Mouse (Mus musculus) adrenal gland (tissue): Measurements from ENCODE around the gene Hmgcll1.
"Not testable (repeated sequence)": the region's sequence is repeated elsewhere in the genome, so short reads cannot be mapped to it uniquely, and the experiment has no call there.

Source experiments
- intact Hi-C: fragments of 180-260 bp; cut with DNase I; formaldehyde crosslinking; loops from one replicate; pipeline ENCODE4 v1.15.1; 2025

Hmgcll1 gene

GRCm38 (mm10) chr9:76043341-76043740 is 28.7 kb downstream of the Hmgcll1 start:
- intact Hi-C loops = no loop called here

- intact Hi-C loops = no loop called here
Measured at GRCm38 (mm10) chr9:76060935-76061334, 46.3 kb downstream of the Hmgcll1 start.

- intact Hi-C loops = no loop called here
Measured at GRCm38 (mm10) chr9:76061492-76061891, 46.8 kb downstream of the Hmgcll1 start.

- intact Hi-C loops = no loop called here
Measured at GRCm38 (mm10) chr9:76064164-76064563, 49.5 kb downstream of the Hmgcll1 start.

GRCm38 (mm10) chr9:76091561-76091960 is 76.9 kb downstream of the Hmgcll1 start:
- intact Hi-C loops = no loop called here

GRCm38 (mm10) chr9:76097221-76097620 is 82.6 kb downstream of the Hmgcll1 start:
- intact Hi-C loops = no loop called here

- intact Hi-C loops = no loop called here
Measured at GRCm38 (mm10) chr9:76099981-76100380, 85.3 kb downstream of the Hmgcll1 start.

GRCm38 (mm10) chr9:76104416-76104815 is 89.8 kb downstream of the Hmgcll1 start:
- intact Hi-C loops = not testable (repeated sequence)

GRCm38 (mm10) chr9:76104846-76105245 is 90.2 kb downstream of the Hmgcll1 start:
- intact Hi-C loops = no loop called here

GRCm38 (mm10) chr9:76122888-76123287 is 108.2 kb downstream of the Hmgcll1 start:
- intact Hi-C loops = loop anchor here (1.0 to 5.0 kb wide), 2 partner anchors 114 to 361 kb away; no protein-coding TSS in a partner anchor

- intact Hi-C loops = loop anchor here (5.0 kb wide), 1 partner anchor 113 kb away; no protein-coding TSS in a partner anchor
Measured at GRCm38 (mm10) chr9:76124249-76124648, 109.6 kb downstream of the Hmgcll1 start.

- intact Hi-C loops = no loop called here
Measured at GRCm38 (mm10) chr9:76129353-76129752, 114.7 kb downstream of the Hmgcll1 start.

- intact Hi-C loops = no loop called here
Measured at GRCm38 (mm10) chr9:76134042-76134441, 119.4 kb downstream of the Hmgcll1 start.

- intact Hi-C loops = no loop called here
Measured at GRCm38 (mm10) chr9:76138378-76139109, 123.9 kb downstream of the Hmgcll1 start.

GRCm38 (mm10) chr9:76145593-76145992 is 130.9 kb downstream of the Hmgcll1 start:
- intact Hi-C loops = no loop called here

GRCm38 (mm10) chr9:76162446-76162845 is 147.8 kb downstream of the Hmgcll1 start:
- intact Hi-C loops = no loop called here

- intact Hi-C loops = no loop called here
Measured at GRCm38 (mm10) chr9:76168355-76168754, 153.7 kb downstream of the Hmgcll1 start.

GRCm38 (mm10) chr9:76172686-76173295 is 158.1 kb downstream of the Hmgcll1 start:
- intact Hi-C loops = no loop called here

GRCm38 (mm10) chr9:76179221-76179620 is 164.6 kb downstream of the Hmgcll1 start:
- intact Hi-C loops = no loop called here
